Mouse (Mus musculus) thymus, adult 2 months (tissue): ENCODE data around the gene Dennd1b. TPM values are rescaled to one million over a fixed set of nuclear protein-coding genes. Genes with fewer than 3 reads are reported as not detected.

Experiments used
- DNase-seq: peaks from one replicate; pipeline ENCODE4 v3.0.0; 2021
- H3K27ac ChIP-seq: fragments of 200-500 bp; 2 replicates; pipeline ENCODE4 v1.5.1; 2012; ENCODE audit warnings: low read length, control low read depth; ENCODE audit not compliant: control insufficient read depth, insufficient read depth
- H3K27me3 ChIP-seq: fragments of 200-500 bp; 2 replicates; pipeline ENCODE4 v1.6.1; 2012; ENCODE audit warnings: mild to moderate bottlenecking, low read length, moderate library complexity, mixed read lengths; ENCODE audit not compliant: control insufficient read depth, insufficient read depth
- H3K36me3 ChIP-seq: fragments of 200-500 bp; 2 replicates; pipeline ENCODE4 v1.6.1; 2012; ENCODE audit warnings: mild to moderate bottlenecking, low read length, moderate library complexity; ENCODE audit not compliant: control insufficient read depth, insufficient read depth
- H3K4me1 ChIP-seq: fragments of 200-500 bp; replicated peaks from 2 replicates; pipeline ENCODE4 v1.6.1; 2012; ENCODE audit warnings: low read length; ENCODE audit not compliant: control insufficient read depth, insufficient read depth
- H3K4me3 ChIP-seq: fragments of 200-500 bp; 2 replicates; pipeline ENCODE4 v1.5.1; 2012; ENCODE audit warnings: mild to moderate bottlenecking, low read length, control low read depth, moderate library complexity; ENCODE audit not compliant: control insufficient read depth, insufficient read depth
- CTCF ChIP-seq: fragments of 200-500 bp; IDR thresholded peaks from 2 replicates; pipeline ENCODE4 v1.5.1; 2012; ENCODE audit warnings: mild to moderate bottlenecking, control low read depth, low read length, moderate library complexity, borderline replicate concordance; ENCODE audit not compliant: control insufficient read depth, poor library complexity, insufficient read depth; ENCODE audit errors: extremely low read depth
- POLR2A ChIP-seq: fragments of 200-500 bp; IDR thresholded peaks from 2 replicates; pipeline ENCODE4 v1.6.1; 2012; ENCODE audit warnings: mild to moderate bottlenecking, low read length, control low read depth, moderate library complexity; ENCODE audit not compliant: control insufficient read depth, poor library complexity, insufficient read depth; ENCODE audit errors: extremely low read depth
- WGBS: fragments of 180-500 bp; shearing (Covaris S2); methylation state at CpG from one replicate; pipeline ENCODE4 v1.1.7; 2018; 5-methylcytosine and 5-hydroxymethylcytosine counted together
- polyA plus RNA-seq: library from polyadenylated mRNA; depleted of rRNA; stranded (reverse); fragments of >200 nt; gene quantifications from 2 replicates; pipeline ENCODE4 v1.2.3, GENCODE M21; 2012

Dennd1b gene
- polyA plus RNA-seq, 1 experiment = 20.7 TPM

DNA sequence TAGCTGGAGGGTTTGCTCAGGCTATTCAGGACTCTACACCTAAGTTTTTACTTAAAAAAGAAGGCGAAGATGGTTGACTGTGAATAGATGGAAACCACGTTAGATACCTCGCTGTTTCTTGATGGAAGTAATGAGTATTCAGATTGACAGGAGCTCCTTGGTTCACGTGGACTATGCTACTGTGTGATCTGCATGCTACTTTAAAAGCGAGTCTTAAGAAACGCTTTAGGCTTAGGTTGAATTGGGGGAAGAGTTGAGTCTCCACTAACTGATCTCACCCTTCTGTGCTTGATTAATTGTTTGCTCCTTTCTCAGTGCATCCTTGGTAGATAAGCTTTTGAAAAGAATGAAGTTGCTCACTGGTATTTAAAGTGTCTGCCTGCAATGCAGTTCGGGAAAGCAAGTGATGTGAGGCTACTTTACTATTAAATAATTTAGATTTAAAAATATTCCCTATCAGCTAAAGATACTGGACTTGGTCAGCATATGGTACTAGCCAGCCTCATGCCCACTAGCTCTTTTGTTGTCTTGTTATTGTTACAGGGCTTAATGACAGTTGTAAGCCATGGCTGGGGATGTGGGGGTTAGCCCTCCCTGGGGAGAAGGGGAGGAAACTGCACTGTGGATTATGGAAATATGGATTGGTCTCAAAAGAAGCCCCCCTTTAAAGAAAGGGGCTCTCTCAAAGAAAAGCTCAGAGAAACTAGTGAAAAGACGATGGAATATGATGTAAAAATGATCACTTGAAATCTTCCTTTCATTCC is 62.8 kb downstream of the Dennd1b start:
- 97% methylated on average over 8 of the region's 8 CpGs for WGBS
- H3K4me1 ChIP-seq = no peaks in the 10 kb centered on the region
- no peak for DNase-seq
- TF ChIP-seq CTCF (no peak), POLR2A (no peak)
- no peak overlapping the region for H3K27ac ChIP-seq
- no peak overlapping the region for H3K4me3 ChIP-seq
- H3K27me3 ChIP-seq = no peaks in the 10 kb centered on the region
- no peaks in the 10 kb centered on the region for H3K36me3 ChIP-seq

DNA sequence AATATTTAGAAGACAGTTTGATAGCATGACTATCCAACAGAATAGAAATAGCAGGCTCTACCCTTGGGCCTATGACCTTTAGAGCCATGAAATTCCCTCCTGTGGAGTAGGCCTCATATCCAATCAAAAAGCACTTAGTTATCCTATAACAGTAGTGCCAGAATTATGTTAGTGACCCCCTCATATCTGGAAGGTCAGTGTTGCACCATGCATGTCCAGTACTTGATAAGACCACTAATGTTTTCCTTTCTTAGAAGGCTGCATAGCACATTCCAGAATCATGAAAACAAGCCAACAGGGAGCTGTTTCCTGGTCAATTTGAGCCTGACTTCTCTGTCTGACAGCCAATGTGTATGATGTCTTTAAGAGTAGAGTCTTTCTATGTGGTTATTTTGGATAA is 66.3 kb downstream of the Dennd1b start:
- H3K27me3 ChIP-seq = no peaks in the 10 kb centered on the region
- TF ChIP-seq CTCF (no peak), POLR2A (no peak)
- no peaks in the 10 kb centered on the region for H3K4me1 ChIP-seq
- no peak overlapping the region for H3K4me3 ChIP-seq
- no peak for DNase-seq
- H3K27ac ChIP-seq = no peak overlapping the region
- H3K36me3 ChIP-seq = no peaks in the 10 kb centered on the region

DNA sequence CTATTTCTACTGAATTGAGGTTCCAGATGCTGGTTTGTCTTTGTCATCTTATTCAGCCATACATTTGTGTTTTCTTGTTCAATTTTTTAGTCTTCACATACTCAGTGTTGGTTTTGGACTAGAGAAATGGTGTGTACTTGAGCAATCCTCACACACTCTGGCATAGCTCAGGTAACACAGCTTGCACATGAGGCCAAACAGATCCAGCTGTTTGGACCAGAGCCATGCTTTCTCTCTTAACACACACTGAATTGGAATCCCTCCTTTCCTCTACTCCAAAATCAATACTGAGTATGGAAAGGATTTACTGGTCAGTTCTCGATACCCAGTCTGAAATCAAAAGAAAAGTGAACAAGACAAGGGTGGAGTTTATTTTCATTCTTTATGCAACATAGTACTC is 69.2 kb downstream of the Dennd1b start:
- TF ChIP-seq CTCF = no peak
- no peak for TF ChIP-seq POLR2A
- no peak for DNase-seq

DNA sequence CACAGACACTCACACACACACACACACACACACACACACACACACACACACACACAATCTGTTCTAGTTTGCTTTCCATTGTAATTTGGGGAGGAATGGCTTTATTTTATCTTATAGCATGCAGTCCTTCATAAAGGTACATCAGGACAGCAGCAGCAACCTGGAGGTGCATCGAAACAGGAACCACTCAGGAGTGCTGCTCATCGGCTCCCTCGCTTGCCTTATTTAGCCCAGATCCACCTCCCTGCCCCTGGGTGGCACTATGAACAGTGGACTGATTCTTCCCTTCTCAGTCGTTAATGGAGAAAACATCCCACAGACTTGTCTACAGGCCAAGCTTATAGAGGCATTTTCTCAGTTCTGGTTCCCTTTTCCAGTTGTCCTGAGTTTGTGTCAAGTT is 71.9 kb downstream of the Dennd1b start:
- no peak overlapping the region for H3K27ac ChIP-seq
- TF ChIP-seq POLR2A (no peak), CTCF (no peak)
- H3K27me3 ChIP-seq = no peaks in the 10 kb centered on the region
- no peak overlapping the region for H3K4me3 ChIP-seq
- peaks cover 5% of the 10 kb centered on the region for H3K4me1 ChIP-seq
- H3K36me3 ChIP-seq = no peaks in the 10 kb centered on the region
- DNase-seq = no peak
- WGBS = 64% methylated on average over 4 of the region's 4 CpGs

More for the DNA sequence above, 69.2 kb downstream of the Dennd1b start:
- H3K36me3 ChIP-seq = no peaks in the 10 kb centered on the region
- H3K27me3 ChIP-seq = no peaks in the 10 kb centered on the region
- no peak overlapping the region for H3K4me3 ChIP-seq
- 98% methylated on average over 1 of the region's 1 CpGs for WGBS
- H3K27ac ChIP-seq = no peak overlapping the region
- H3K4me1 ChIP-seq = peaks cover 5% of the 10 kb centered on the region

DNA sequence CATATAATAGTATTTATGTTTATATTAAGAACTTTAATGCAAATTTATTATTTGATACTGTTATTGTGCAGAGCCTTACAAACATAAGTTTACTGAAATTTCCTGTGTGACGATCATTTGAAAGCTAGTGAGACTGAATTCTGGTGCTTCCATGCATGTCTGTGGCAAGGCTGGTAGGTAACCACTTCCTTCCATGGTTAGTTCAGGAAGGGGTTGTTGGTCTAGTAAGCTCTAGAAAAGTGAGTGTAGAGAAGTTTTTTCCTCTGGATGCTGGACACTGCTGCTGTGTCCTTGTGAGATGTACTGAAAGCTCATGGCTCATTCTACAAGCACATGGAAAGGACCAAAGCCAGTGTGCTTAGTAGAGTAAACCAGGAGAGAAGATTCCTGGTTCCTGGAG is 73.1 kb downstream of the Dennd1b start:
- Histone ChIP-seq H3K36me3 (no peaks in the 10 kb centered on the region), H3K4me3 (no peak overlapping the region), H3K27ac (no peak overlapping the region), H3K27me3 (no peaks in the 10 kb centered on the region), H3K4me1 (peaks cover 5% of the 10 kb centered on the region)
- TF ChIP-seq POLR2A (no peak), CTCF (no peak)
- no peak for DNase-seq
- 7% methylated on average over 1 of the region's 1 CpGs for WGBS

DNA sequence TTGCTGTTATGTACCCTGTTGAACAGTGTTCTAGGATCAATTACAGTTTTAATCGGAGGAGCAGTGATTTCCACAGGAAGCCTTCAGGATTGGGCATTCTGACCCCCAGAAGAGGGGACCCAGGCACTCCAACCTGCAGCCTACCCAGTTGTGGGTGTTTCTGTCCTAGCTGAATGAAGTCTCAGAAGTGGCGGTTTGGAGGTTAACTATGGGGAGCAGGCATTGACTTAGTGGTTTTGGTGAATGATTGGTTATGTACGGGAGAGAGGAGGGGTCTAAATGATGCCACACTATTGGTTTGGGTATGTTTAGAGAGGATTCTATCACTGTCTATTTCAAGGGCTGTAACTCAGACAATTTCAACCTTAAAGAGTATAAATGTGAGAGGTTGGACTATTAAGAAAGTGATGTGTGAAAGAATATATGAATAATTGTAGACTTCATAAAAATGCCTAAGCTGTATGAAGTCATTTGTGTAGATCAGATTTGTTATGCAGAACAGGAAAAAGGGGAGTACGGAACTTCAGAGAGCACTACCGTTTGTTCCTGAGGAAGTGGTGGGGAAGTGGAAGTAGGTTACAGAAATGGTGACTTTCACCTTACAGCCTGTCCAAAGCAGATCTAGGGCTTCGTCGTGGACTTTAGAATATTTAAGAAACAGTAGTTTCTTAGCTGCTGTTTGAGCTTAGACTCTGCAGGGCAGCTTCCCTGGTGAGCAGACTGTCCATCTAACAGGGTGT is 73.7 kb downstream of the Dennd1b start:
- WGBS = 18% methylated on average over 7 of the region's 7 CpGs
- Histone ChIP-seq H3K27me3 (no peaks in the 10 kb centered on the region), H3K36me3 (no peaks in the 10 kb centered on the region), H3K27ac (no peak overlapping the region), H3K4me3 (no peak overlapping the region), H3K4me1 (peaks cover 5% of the 10 kb centered on the region)
- no peak for DNase-seq
- TF ChIP-seq POLR2A (no peak), CTCF (no peak)

DNA sequence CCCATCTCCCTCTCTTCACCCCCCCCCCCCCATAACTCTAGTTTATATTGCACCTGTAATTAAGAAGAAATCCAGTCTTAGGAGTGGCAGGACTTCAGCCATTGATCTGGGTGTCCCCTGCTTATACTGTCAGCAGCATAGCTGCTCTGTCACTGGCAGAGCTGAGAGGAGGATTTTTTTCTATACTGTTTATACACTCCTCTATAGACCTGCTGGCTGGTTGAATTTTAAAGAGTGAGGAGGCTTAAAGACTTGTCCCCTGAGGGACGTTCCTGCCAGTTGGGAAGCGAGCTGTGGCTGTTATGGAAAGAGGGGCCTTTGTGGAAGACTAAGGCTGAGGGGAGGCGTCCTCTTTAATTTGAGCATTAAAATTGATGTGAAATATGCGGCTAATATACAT is 74.8 kb downstream of the Dennd1b start:
- 96% methylated on average over 4 of the region's 4 CpGs for WGBS
- H3K4me1 ChIP-seq = peaks cover 5% of the 10 kb centered on the region
- no peaks in the 10 kb centered on the region for H3K27me3 ChIP-seq
- H3K27ac ChIP-seq = no peak overlapping the region
- no peak overlapping the region for H3K4me3 ChIP-seq
- no peaks in the 10 kb centered on the region for H3K36me3 ChIP-seq
- TF ChIP-seq CTCF (no peak), POLR2A (no peak)
- DNase-seq = no peak
